Mouse (Mus musculus): ENCODE data around the gene Fam78b.

The Fam78b gene

DNA sequence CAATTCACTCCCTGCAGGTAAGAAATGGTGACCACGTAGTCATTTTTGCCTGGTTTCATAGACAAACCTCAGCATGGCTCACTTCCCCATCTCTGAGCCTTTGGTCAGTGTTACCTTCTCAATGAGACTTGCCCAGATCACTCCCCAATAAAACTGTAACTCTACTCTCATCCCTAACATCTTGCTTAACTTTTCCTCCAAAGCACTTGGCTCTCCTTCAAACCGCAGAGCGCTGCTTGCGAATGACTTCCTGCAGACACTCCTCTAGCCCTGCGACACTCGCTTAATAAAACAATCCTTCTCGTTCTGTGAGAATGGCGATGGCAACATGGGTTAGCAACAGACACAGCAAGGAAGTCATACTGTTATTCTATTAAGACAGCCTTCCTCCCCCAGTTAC lies 100.8 kb downstream of the Fam78b start:
- DNase-seq: peak; percentile 16

DNA sequence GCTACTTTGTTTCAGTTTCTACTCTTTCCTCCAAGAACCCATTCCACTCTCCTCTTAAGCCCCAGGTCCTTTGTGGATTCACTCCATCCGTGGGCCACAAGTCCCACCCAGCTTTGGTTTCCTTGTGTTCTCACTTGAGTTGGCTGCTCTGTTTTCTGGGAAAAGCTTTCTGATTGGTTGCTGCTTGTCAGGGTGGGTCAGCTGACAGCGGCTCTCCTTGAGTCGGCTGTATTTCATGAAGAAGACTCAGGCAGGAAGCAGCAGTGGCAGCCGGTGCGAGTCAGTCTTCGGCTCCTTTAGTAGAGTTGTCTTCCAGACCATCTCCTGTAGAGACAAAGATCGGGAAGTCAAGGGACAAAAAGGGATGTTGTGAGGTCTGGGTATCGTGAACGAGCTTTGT lies 101.3 kb downstream of the Fam78b start:
- no peak for DNase-seq

DNA sequence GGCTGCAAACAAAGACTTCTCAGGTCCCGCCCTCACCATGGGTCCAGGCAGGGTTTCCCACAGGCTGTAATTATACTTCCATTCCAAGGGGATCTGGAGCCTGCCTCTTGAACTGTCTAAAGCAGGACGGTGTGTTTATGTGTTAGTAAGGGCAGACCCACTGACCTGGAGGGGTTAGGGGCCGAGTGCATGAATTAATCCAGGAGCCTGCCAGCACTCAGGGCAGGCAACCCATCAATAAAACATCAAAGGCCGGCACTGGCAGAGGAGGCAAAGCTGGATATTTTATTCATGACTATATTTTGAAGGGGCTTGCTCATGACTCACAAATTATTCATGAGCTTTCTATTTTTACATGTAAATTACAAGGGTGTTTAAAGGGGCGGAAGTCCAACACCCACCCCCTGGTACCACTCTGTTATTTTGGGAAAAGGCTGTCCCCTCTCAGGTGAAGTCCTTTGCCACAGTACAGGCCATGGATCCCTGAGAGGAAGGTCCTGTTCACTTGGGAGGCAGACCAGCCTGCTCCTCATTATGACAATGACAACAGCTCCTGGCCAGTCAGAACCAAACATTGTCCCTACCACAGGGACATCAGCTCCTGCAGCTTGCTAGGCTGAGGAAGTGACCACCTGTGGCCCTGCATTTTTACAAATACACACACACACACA lies 103.9 kb downstream of the Fam78b start:
- DNase-seq: no peak

DNA sequence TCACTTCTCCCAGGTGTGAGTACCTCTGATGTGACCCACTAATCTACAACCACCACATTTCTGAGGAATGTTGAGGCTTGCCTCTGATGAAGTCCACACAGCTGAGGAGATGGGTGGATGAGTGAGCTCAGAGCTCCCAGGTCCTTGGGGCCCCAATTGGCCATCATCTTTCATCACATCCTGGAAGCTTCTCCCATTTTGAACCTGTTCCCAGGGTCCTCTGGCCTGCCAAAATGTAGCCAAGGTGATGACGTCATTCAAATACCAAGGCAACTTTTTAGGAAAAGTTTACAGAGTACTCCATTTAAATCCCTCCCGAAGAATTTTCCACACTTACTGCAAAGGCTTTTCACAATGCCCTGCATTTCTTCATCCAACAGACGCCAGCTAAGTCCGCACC lies 104.7 kb downstream of the Fam78b start:
- no peak for DNase-seq

- no peak for DNase-seq
These were observed 107.8 kb downstream of the Fam78b start for GRCm38 (mm10) chr1:167108973-167109509.

DNA sequence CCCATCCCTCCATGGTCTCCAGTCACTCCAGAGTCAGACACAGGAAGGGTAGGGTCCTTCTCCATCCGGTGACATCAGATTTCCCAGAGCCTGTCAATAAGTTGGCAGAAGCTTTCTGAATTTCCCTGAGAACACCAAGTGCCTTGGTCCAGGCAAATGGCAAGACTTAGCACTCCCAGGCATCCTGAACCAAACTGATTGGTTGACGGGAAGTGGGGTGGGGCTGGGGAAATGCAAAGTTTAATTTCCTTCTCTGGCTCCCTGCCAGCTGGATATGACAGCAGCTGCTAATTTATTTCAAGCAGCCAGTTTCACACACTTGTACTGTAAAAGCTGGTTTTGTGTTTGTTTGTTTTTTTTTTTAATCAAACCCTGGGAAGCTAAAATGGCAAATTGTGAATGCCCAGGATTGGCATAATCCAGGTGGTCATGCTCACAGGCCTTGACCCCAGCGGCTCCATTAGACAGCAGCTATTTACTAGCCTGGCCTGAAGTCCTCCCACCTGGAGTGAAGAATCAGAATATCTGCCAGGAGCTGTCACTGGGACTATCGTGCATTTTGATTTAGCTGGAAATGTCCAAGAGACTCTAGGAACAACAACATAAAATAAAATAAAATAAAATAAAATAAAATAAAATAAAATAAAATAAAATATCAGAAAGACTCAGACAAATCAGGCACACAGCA lies 113.3 kb downstream of the Fam78b start:
- no peak for DNase-seq

DNA sequence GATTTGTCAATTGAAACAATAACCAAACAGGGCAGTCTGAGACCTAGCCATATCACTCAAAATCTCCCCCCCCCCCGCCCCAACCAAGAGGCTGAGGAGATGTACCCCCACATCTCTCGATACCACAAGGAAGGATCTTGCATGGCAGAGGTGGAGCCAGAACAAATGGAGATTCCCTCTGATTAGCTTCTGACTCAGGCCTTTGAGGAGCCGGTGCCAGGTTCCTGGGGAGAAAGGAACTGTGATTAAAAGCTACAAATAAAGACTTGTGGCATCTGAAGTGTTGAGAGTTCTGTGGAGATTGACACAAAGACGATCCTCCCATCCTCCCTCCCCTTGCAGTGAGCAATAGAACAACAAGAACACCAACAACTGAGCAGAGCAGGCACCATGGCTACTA lies 113.9 kb downstream of the Fam78b start:
- DNase-seq: no peak

DNA sequence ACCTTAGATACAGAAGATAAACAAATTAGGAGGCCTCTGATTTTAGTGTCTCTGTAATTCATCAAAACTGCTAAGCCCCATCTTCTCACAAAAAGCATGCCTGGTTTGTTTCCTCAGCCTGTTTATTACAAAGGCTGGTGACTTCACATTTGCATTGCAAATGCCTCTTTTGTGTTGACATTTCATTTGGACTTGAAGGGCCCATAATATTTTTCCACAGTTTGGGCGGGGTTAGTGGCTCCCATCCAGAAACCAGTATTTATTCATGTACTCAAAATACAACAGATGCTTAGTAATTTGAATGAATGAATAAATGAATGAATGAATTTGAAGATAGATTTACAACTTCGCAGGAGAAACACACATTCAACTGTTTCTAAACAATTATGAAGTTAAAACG lies 115.5 kb downstream of the Fam78b start:
- DNase-seq: no peak

GRCm38 (mm10) chr1:167118971-167119370 lies 117.8 kb downstream of the Fam78b start:
- DNase-seq: no peak

DNA sequence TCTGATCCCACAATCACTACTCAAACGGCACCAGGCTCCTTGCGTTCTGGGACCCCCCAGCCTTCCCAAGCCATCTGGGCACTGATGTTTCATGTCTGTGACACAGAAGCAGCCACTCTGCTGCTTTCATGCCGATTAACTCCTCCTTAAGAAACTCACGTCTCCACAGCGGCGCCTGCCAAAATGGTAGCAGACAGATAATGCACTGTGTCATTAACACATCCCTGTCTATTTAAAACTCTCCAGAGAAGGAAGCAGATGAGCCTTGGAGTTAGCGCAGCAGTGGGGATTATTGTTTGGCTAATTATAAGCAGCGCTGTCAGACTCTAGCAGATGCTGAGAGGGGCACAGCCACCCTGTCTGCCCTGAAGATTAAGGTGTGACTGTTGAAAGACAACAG lies 118.2 kb downstream of the Fam78b start:
- no peak for DNase-seq

- DNase-seq: no peak
These were observed 121.2 kb downstream of the Fam78b start for GRCm38 (mm10) chr1:167122436-167122835.

DNA sequence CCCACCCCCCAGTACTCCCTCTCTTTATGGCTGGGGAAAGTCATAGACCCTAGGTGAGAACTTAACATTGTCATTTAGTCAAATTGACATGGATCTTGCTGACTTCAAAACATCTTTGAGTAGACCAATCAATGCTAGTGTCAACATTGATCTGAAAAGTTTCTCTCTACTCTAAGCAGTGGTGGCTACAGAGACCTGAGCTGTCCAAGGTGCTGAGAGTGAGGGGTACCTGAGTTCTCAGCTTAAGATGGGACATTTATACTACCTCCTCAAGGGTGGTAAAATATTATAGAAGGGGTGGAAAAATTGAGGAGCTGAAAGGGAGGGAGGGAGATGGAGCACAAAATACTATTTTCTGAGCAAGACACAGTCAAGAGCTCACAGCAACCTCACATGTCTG lies 122.3 kb downstream of the Fam78b start:
- no peak for DNase-seq

- DNase-seq: no peak
These were observed 124.7 kb downstream of the Fam78b start for GRCm38 (mm10) chr1:167125870-167126269.

GRCm38 (mm10) chr1:167126292-167126691 lies 125.1 kb downstream of the Fam78b start:
- DNase-seq: no peak

DNA sequence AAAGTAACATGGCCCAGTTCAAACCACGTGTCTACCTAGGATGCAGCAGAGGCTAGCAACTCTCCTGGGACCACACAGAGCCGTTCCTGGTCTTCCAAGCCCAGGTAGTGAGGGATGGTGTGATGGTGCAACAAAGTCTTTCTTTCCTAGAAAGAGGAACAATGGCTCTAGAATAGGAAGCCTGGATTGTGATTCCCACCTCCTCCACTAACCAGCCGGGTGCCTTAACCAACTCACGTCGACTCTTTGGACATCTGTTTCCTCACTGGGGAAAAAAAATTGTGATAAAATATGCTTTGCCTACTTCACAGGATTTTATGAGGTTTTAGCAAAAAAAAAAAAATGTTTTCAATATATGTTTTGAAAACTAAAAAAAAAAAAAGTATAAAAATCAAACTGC lies 134.5 kb downstream of the Fam78b start:
- DNase-seq: no peak

All from kidney, postnatal 14 days (tissue).